ENCODE assay signal across 8 mouse cellular contexts in genomic region chr9:114912680-114913649, GRCm38 (mm10). TPM values are rescaled to one million over a fixed set of nuclear protein-coding genes. Genes with fewer than 3 reads are reported as not detected.
DNase-seq lines count a peak whose midpoint lies in the region; TF ChIP-seq lines count a peak whose summit lies in the region.
"Had no signal": no experiment of that assay in that cellular context is flagged by ENCODE, and none has a peak within 500 bp of the region (broad histone marks: within the 10 kb centered on the region; RNA-seq: fewer than 3 reads in every experiment).

No protein-coding gene starts in this region.

- peaks cover 5% of the 10 kb centered on the region; the same call in 1 of the 2 replicates for H3K36me3 ChIP-seq in ES-E14 (ENCODE audit: control insufficient read depth, insufficient read depth, low read length, poor library complexity, severe bottlenecking)

- no peak overlapping the region for H3K9ac ChIP-seq in ES-E14 (ENCODE audit: insufficient read depth, low read depth, low read length, poor library complexity, severe bottlenecking)

- DNase-seq in ES-E14 (ENCODE audit: low read depth, low spot score): peak; percentile 47
- peak; percentile 89 for DNase-seq in adrenal gland, postnatal 10 days
- DNase-seq in embryo, embryonic 9.5 days (ENCODE audit: extremely low spot score): peak; percentile 65
- DNase-seq in heart, postnatal 10 days: peak; percentile 86 to 93
- peak; percentile 81 for DNase-seq in layer of hippocampus, adult 9-10 months (ENCODE audit: low spot score)
- peak; percentile 89 for DNase-seq in lung, postnatal 10 days
- peak; percentile 94 for DNase-seq in right cerebral cortex, postnatal 4 days

- intact Hi-C loops in heart, postnatal 10 days (cut with DNase I): loop anchor here (1.0 to 10.0 kb wide), 3 partner anchors 44 to 352 kb away; no protein-coding TSS in a partner anchor

- H3K4me1 ChIP-seq in ES-E14 (ENCODE audit: control insufficient read depth in 2 of 2, insufficient read depth in 2 of 2, low read length in 2 of 2, poor library complexity in 1 of 2): no peaks in the 10 kb centered on the region

- no peaks in the 10 kb centered on the region for H3K9me3 ChIP-seq in ES-E14 (ENCODE audit: control insufficient read depth, insufficient read depth, low read depth, low read length)

- H3K4me3 ChIP-seq in ES-E14 (ENCODE audit: insufficient read depth in 1 of 2, low read depth in 1 of 2, low read length in 2 of 2, poor library complexity in 1 of 2, severe bottlenecking in 1 of 2): no peak overlapping the region

- in situ Hi-C loops in ES-E14 (cut with MboI; ENCODE audit: low sequenced_read_pairs in 2 of 2, unreplicated experiment in 2 of 2): no loop called here

- no peak overlapping the region for H3K27ac ChIP-seq in ES-E14 (ENCODE audit: insufficient read depth, low read depth, low read length, poor library complexity, severe bottlenecking)
- H3K27ac ChIP-seq: macrophage had no signal

TF ChIP-seq in ES-E14, 5 proteins besides CTCF, POLR2A, EP300 and RAD21:
- TF ChIP-seq CHD2 (IDR thresholded peaks at IDR 0.05; ENCODE audit: low read depth, low read length) (no peak), HCFC1 (IDR thresholded peaks at IDR 0.05; ENCODE audit: borderline replicate concordance, insufficient read depth, low read length) (no peak), ZNF384 (IDR thresholded peaks at IDR 0.05; ENCODE audit: low read depth, low read length) (no peak), MAFK (IDR thresholded peaks at IDR 0.05; ENCODE audit: insufficient read depth, low read depth, low read length) (no peak), ZC3H11A (IDR thresholded peaks at IDR 0.05; ENCODE audit: borderline replicate concordance, low read depth, low read length) (no peak)
TF ChIP-seq in ES-E14: peak in this region for 0.

RNA-seq across cellular contexts. Expression of gene Gpd1l, which starts 20.8 kb away (rescaled TPM):
- total RNA-seq in ES-E14 (2012; rRNA removed): 14.2 and 15.2 TPM in 2 replicates
- 10 to 100 TPM; 25.1 to 30.8 TPM for total RNA-seq in adrenal gland, postnatal 10 days (2021)
- total RNA-seq in heart, postnatal 10 days (2021): 10 to 100 TPM; 40.0 to 40.9 TPM
